Mouse (Mus musculus) bone marrow, adult 2 months (tissue): ENCODE data around the gene Ly86.

ENCODE experiments used
- CTCF ChIP-seq: fragments of 200-500 bp; IDR thresholded peaks from 2 replicates; pipeline ENCODE4 v1.5.1; 2011; ENCODE audit warnings: low read length, control low read depth; ENCODE audit not compliant: control insufficient read depth, insufficient read depth
- POLR2A ChIP-seq: fragments of 200-500 bp; IDR thresholded peaks from 2 replicates; pipeline ENCODE4 v1.6.1; 2011; ENCODE audit warnings: low read depth, mild to moderate bottlenecking, control low read depth, low read length, borderline replicate concordance; ENCODE audit not compliant: control insufficient read depth

DNA sequence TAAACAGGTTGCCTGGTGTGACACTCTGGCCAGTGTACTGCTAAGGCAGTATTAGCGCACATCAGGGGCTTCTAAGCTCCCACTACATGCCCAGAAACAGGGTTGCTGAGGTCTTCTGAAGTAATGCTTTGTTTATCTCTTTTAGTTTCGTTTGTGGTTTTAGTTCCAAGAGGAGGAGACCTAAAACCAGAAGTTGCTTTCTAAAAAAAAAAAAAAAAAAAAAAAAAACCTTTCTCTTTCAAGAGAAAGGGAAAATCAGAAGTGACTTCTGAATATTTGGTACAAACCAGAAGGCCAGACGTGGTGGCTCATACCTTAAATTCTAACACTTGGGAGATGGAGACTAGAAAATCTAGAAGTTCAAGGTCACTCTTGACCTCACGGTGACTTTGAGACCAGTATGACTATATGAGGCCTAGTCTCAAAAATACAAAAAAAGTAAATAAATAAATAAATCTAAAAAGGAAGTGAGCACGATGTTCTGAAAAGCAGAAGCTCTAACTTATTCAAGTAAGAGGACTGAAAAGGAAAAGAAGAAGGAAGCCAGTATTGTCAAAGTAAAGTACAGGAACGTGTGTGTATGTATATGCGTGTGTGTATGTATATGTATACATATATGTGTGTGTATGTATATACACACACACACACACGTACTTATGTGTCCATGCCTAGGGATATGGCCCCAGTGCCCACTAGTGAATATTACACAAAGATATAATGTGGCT is 3.0 kb downstream of the Ly86 start:
- no peak for TF ChIP-seq POLR2A
- no peak for TF ChIP-seq CTCF
